Mouse (Mus musculus) splenic B cell, adult 2 months (primary cell): ENCODE data around the gene R3hdm4.

ENCODE experiments used
- DNase-seq: peaks from one replicate; pipeline ENCODE4 v3.0.0-alpha.2; 2011; ENCODE audit warnings: low read depth, low spot score
- H3K27me3 ChIP-seq: 2 replicates; pipeline ENCODE4 v1.6.1; 2012; ENCODE audit warnings: mild to moderate bottlenecking, low read length, moderate library complexity, mixed read lengths; ENCODE audit not compliant: control insufficient read depth, poor library complexity, insufficient read depth, severe bottlenecking
- H3K36me3 ChIP-seq: 2 replicates; pipeline ENCODE4 v1.6.1; 2012; ENCODE audit warnings: mild to moderate bottlenecking, low read length, moderate library complexity, mixed read lengths; ENCODE audit not compliant: control insufficient read depth, poor library complexity, insufficient read depth, severe bottlenecking

Gene R3hdm4

DNA sequence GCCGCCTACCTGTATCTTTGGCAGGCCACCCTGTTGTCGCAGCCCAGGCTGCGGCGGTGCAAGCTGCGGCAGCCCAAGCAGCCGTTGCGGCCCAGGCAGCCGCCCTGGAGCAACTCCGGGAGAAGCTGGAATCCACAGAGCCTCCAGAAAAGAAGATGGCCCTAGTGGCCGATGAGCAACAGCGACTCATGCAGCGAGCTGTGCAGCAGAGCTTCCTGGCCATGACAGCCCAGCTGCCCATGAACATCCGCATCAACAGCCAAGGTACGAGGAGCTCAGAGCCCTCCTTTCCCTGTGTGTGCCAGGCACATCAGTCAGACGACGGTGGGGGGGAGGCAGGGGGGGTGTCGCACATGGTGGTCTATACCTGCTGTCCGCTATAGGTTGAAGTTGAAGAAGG is 29.7 kb upstream of the R3hdm4 start:
- no peak for DNase-seq
- Histone ChIP-seq H3K27me3 (no peaks in the 10 kb centered on the region), H3K36me3 (peaks cover 2% of the 10 kb centered on the region; the same call in 1 of the 2 replicates)

DNA sequence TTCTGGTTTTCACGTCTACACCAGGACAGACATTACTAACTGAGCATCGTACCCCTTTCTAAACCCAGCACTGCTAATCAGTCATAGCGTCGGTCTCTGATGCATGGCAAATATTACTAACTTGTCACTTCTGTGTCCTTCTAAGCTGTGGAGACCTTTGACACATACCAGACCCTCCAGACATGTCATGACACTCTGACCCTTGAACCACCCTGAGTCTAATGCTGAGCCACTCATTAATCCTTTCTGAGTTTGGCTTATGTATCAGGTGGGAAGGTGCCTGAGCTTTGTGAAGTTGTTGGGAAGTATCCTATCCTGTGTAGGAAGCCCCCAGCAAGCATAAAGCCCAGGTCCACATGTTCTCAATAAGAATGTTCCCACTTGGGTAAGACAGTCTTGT is 28.9 kb upstream of the R3hdm4 start:
- peaks cover 2% of the 10 kb centered on the region; the same call in 1 of the 2 replicates for H3K36me3 ChIP-seq
- H3K27me3 ChIP-seq, result no peaks in the 10 kb centered on the region
- no peak for DNase-seq

DNA sequence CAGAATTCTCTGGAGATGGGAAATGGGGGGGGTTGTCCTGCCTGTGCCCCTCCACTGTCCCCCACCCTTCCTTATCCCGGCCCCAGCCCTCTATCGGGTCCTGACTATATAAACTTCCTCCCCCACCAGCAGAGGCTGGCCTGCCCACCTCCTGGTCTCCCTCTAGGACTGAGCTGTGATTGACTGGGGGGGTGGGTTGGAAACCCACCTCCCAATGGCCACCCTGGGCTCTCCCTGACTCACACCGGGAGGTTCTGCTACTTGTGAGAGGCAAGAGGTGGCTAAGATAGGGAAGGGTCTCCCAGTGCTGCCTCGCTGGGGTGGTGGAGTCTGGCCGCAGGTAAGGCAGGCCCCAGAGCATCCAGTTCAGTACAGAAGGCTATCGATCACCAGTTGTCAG is 26.5 kb upstream of the R3hdm4 start:
- no peaks in the 10 kb centered on the region for H3K27me3 ChIP-seq
- no peak for DNase-seq

DNA sequence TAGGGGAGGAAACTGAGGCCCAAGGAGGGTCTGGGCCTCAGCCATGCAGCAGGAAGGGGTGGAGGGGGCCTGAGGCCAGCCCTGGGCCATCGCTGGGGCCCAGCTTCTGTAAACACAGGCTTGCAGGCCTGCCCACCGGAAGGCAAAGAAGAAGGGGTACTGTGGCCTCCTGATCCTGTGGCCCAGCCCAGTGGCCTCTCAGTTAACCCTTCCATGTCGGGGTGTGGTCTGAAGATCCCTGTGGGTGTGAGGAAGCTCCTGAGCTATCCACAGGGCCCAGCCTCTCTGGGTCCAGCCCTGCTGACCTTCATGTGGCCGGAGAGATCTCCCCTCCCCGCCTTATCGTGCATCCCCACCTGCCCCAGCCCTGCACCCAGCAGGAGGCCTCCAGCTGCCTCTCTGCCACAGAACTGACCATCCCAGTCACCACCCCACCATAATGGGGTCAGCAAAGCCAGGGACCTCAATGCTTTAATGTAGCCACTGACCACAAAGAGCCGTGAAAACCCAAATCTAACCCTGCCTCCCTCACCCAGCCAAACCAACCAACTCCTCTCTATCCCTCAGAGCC is 25.8 kb upstream of the R3hdm4 start:
- Histone ChIP-seq H3K36me3 (peaks cover 2% of the 10 kb centered on the region; the same call in 1 of the 2 replicates), H3K27me3 (no peaks in the 10 kb centered on the region)
- DNase-seq, result no peak

More for the DNA sequence above, 26.5 kb upstream of the R3hdm4 start:
- peaks cover 2% of the 10 kb centered on the region; the same call in 1 of the 2 replicates for H3K36me3 ChIP-seq

DNA sequence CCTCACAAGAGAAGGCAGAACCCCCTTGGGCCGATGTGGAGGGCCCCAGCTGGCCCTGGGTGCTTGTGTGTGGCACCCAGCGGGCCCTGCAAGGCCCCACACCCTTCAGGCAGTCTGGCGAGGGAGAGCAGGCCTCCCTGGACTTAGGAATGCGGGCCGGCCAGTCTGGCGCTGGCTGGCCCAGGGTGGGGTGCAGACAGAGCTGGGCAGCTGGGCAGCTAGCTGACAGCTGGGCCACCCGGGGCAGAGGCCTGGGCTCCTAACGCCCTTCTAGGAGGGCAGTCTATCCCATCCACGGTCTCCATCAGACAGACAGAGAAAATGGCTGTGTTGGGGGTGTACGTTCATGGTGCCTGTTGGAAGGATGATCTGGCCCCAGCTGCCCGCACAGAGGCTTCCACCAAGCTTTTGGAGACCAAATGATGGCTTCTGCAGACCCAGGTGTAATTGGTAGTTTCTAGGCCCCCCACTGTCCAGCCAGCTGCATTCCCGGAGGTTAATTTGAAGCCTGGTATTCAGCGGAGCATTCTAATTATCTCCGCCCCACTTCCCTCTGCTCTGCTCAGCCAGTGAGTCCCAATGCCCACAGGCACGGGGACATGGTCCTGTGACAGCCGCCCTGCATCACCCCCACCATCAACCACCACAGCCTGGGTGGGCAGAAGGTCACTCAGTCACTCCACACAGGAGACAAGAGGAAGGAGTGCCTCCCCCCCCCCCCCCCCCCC is 24.7 kb upstream of the R3hdm4 start:
- no peak for DNase-seq
- Histone ChIP-seq H3K36me3 (no peaks in the 10 kb centered on the region; the same call in 1 of the 2 replicates), H3K27me3 (no peaks in the 10 kb centered on the region)

DNA sequence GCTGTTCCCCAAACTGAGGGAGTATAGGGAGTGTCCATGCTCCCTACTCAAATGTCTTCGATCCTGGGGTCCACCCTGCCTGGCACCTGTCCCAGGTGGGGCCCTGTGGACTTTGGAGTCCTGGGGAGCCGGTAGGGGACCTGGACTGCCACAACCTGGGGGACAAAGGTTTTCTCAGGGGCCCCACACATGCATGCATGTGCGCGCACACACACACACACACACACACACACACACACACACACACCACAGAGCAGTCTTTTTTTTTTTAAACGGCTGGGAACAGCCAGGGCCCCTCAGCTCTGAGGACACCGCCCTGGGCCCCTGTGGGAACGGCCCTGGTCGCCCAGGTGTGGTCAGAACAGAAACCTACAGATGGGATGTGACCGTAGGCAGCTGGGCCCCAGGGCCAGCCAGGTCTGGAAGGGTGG is 22.5 kb upstream of the R3hdm4 start:
- DNase-seq, result no peak
- Histone ChIP-seq H3K36me3 (no peaks in the 10 kb centered on the region; the same call in 1 of the 2 replicates), H3K27me3 (no peaks in the 10 kb centered on the region)

DNA sequence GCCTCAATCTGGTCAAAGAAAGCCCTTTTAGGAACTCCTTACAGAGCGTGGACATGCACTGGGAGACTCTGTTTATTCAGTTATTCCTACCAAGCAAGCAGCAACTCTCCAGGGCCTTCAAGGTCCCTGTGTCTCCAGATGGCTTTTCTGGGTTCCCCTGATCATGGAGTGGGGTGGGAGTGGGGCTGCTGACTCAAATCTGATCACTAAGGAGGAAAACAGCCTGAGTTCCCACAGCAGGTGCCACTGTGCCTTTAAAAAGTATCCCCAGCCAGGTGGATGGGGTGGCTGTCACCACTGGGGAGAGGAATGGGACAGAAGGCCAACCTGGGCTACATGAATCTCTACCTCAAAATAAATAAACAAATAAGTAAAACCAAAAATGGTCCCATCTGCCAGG is 22.0 kb upstream of the R3hdm4 start:
- no peaks in the 10 kb centered on the region; the same call in 1 of the 2 replicates for H3K36me3 ChIP-seq
- no peak for DNase-seq
- H3K27me3 ChIP-seq, result no peaks in the 10 kb centered on the region

DNA sequence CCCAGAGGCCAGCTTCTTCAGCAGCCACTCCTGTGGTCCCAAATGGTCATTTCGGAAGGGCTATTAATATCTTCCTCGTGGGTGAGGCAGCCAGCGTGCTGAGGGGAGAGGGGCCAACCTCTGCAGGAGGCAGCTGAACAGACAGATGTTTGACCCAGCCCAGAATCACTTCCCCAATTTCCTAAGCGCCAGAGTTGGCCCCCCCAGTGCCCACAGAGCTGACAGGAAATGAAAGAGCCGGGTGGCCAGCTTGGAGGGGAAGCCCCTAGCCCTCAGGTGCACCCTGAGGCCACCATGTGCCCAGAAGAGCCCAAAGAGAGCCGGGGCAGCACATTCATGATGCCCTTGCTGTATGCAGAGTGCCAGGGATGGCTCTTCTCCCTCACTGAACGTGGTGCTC is 19.7 kb upstream of the R3hdm4 start:
- Histone ChIP-seq H3K36me3 (no peaks in the 10 kb centered on the region), H3K27me3 (no peaks in the 10 kb centered on the region)
- DNase-seq, result peak; percentile 92

DNA sequence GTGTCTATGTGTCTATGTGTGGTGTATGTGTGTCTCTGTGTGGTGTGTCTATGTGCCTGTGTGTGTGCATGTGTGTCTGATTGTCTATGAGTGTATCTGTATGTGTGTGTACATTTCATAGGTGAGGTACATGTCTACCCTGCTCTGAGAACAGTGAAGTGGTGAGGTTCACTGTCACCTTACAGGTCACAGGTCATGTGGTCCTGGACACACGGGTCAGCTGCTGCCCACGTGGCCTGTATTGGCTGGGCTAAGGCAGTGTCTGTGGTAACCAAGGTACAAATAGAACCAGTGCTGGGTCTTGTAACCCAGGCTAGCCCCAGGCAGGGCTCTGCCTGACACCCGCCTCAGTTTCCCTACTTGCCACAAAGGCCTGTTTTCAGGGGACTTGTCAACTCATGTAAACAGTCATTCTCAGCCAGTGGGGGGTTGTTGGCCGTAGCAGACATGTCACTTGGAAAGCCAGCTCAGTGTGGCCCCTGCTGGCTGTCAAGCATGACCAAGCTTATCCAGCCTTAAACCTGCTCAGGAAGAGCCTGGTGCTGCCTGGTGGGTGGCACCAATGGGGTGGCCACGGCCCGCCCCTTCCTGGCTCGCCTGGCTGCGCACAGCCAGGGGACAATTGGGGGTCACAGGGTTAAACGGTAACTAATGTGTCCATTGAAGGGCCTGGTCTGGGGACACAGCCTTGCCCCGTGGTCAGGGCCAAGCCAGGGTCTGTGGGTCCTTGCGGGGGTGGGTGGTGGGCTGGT is 16.9 kb upstream of the R3hdm4 start:
- no peak for DNase-seq
- no peaks in the 10 kb centered on the region for H3K27me3 ChIP-seq
- H3K36me3 ChIP-seq, result no peaks in the 10 kb centered on the region

DNA sequence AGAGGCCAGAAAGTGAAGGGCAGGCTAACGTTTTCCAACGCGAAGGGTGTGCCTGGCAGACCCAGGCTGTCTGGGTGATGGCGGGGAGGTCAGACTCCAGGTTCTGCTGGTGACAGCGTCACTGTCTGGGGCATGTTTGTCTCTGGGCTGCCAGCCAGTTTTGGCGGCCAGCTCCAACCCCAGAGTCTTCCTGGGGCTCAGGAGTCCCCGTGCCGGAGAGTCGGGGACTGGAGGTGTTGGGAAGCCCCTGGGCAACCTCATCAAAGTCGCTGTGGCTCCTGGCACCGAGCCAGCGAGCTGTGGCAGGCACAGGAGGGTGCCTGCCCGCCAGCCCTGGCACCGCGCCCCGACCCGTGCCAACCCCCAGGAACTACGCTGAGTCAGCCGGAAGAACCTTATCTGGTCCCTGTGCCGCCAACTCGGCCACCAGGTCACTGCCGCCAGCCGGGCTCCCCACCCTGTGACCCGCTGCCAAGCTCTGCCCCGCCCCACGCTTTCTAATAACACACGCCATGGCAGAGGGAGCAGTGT is 16.0 kb upstream of the R3hdm4 start:
- Histone ChIP-seq H3K36me3 (no peaks in the 10 kb centered on the region), H3K27me3 (no peaks in the 10 kb centered on the region)
- DNase-seq, result peak; percentile 87

DNA sequence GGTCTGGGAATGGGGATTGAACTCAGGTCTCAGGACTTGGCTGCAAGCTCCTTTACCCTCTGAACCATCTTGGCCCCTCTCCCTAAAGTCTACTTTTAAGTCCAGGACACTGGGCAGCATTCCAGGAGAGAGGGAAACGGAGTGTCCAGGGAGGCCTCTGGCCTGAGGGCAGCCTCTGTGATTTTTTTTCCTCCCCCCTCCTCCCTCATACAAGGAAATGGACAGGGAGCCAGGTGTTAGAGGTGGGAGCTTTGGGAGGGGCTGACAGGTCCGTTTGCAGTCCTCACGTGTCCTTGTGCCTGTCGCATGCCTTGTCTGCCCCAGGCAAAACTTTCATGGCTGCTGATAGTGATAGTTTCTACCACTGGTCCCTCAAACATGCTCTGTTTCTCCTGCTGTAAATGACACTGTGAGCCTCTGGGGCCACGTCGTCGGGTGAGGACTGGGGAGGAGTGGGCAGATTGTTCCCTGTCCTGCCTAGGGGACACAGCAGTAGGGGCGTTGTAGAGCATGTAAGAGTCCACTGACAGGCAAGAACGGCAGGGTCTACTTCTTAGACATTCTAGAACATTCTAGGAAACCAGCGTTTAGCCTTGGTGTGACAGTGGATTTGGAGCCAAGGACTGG is 15.4 kb upstream of the R3hdm4 start:
- no peak for DNase-seq
- H3K36me3 ChIP-seq, result no peaks in the 10 kb centered on the region; the same call in 1 of the 2 replicates
- no peaks in the 10 kb centered on the region for H3K27me3 ChIP-seq

DNA sequence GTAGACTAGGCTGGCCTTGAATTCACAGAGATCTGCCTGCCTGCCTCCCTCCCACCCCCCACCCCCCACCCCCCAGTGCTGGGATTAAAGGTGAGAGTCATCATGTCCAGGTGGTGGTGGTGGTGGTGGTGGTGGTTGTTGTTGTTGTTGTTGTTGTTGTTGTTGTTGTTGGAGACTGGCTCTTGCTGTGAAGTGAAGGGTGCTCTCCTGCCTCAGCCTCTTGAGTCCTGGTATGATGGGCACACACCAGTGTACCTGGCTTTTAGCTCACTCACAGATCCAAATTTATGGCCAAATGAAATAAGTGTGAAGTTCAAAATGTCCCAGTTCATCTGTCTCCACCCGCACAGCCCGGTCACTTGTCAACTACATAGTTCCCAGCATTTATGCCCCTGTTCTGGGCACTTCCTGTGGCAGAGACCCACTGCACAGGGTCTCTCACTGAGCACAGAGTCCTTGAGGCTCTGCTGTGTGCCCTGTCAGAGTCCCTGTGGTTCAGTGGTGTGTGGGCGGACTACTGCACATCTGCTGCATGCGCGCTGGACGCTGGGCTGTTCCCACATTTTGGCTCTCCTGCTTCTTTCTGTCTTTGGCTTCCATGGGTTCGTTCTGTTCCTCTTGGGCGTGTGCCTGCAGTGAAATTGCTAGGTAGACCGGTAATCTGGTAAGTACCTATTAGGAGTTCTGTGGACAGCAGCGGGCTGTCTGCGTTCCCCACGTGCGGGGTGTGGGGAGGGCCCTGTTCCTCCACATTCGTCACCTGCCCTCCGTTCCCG is 14.0 kb upstream of the R3hdm4 start:
- no peaks in the 10 kb centered on the region for H3K27me3 ChIP-seq
- no peak for DNase-seq
- peaks cover 2% of the 10 kb centered on the region; the same call in 1 of the 2 replicates for H3K36me3 ChIP-seq

DNA sequence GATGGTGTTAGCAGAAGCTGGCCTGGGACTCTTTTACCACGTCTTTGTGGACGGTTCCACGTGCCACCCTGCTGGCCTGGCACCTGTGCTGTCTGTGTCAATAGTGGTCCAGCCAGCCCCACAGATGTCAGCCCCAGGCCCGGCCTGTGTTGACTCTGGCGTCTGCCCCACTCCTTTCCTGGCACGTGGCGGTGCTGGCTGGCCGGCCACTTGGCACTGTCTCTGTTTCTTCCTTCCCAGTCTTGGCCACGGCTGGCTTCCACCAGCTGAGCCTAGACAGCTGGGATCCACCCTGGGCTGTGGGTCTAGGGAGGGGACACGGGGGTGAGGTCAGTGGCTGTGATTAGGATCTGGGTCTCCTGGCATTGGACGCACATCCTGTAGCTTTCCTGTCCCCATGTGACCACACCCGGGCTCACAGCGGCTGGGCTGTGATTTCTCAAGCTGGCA is 13.3 kb upstream of the R3hdm4 start:
- no peaks in the 10 kb centered on the region for H3K27me3 ChIP-seq
- H3K36me3 ChIP-seq, result peaks cover 2% of the 10 kb centered on the region; the same call in 1 of the 2 replicates
- no peak for DNase-seq

DNA sequence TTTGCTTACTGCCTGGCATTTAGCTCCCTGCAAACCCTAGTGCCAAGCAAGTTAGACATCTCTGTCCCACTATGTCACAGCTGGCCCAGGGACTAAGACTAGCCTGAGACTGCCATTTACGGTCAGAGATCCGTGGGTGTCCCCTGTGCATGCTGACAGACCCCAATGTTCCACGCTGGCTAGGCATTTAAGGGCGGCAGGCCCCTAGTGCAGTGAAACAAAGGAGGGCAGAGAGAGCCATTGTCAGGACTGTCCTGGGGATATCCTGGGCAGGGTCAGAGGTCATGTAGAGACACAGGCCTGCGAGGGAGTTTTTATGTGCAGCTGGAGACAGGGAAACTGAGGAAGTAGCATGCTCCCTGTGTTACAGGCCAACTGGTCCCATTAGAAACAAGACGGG is 12.9 kb upstream of the R3hdm4 start:
- Histone ChIP-seq H3K27me3 (no peaks in the 10 kb centered on the region), H3K36me3 (peaks cover 2% of the 10 kb centered on the region; the same call in 1 of the 2 replicates)
- DNase-seq, result no peak
